Mouse (Mus musculus): Measurements from ENCODE around the gene Rab35.

DNA sequence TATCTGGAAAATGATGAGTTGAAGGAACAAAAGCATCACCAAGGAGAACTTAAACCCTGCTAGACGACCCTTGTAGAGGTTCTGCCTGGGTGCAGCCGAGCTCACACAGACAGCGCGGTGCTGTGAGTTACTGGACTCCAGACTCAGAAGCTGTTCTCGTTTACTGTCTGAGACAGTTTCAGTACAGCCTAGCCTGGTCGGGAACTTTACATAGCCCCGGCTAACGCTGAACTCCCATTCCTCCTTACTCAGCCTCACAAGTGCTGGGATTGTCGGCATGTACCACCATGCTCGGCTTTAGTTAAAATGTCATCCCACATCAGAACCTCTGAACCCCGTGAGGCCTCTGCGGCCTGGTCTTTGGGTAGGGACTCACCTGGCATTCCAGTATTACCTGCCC, 37.3 kb downstream of the Rab35 start:
- no peak for TF ChIP-seq POLR2A (IDR thresholded peaks at IDR 0.05; ENCODE audit: borderline replicate concordance, low read depth, low read length)
- no peak for TF ChIP-seq CTCF (IDR thresholded peaks at IDR 0.05; ENCODE audit: low read depth, low read length)

Data from bone marrow macrophage, adult 2 months (primary cell).